Mouse (Mus musculus): ENCODE results near the gene Stk10.

Gene Stk10

GRCm38 (mm10) chr11:32524122-32524920, 8.8 kb upstream of the Stk10 start:
- in situ Hi-C loops (cut with MseI, MboI): loop anchor here in 1 of 2 experiments (5.0 kb wide), 1 partner anchor 68 kb away; no protein-coding TSS in a partner anchor

- in situ Hi-C loops (cut with MseI, MboI): no loop called here
Observed at GRCm38 (mm10) chr11:32527006-32527405, 6.1 kb upstream of the Stk10 start.

- in situ Hi-C loops (cut with MseI, MboI): no loop called here
Observed at GRCm38 (mm10) chr11:32530151-32530550, 3.0 kb upstream of the Stk10 start.

- in situ Hi-C loops (cut with MseI, MboI): no loop called here
Observed at GRCm38 (mm10) chr11:32531871-32532764, 987 bp upstream of the Stk10 start, which contains the start of gene Efcab9. Efcab9 (minus strand) TSS chr11:32532081.

GRCm38 (mm10) chr11:32533482-32534261, 567 bp downstream of the Stk10 start:
- in situ Hi-C loops (cut with MseI, MboI): no loop called here

- in situ Hi-C loops (cut with MseI, MboI): no loop called here
Observed at GRCm38 (mm10) chr11:32534453-32535075, 1.5 kb downstream of the Stk10 start.

- in situ Hi-C loops (cut with MseI, MboI): no loop called here
Observed at GRCm38 (mm10) chr11:32535646-32536045, 2.5 kb downstream of the Stk10 start.

GRCm38 (mm10) chr11:32536954-32537353, 3.8 kb downstream of the Stk10 start:
- in situ Hi-C loops (cut with MseI, MboI): no loop called here

GRCm38 (mm10) chr11:32538435-32538834, 5.3 kb downstream of the Stk10 start:
- in situ Hi-C loops (cut with MseI, MboI): no loop called here

GRCm38 (mm10) chr11:32538846-32539245, 5.7 kb downstream of the Stk10 start:
- in situ Hi-C loops (cut with MseI, MboI): no loop called here

GRCm38 (mm10) chr11:32539717-32540116, 6.6 kb downstream of the Stk10 start:
- in situ Hi-C loops (cut with MseI, MboI): no loop called here

GRCm38 (mm10) chr11:32540463-32540862, 7.4 kb downstream of the Stk10 start:
- in situ Hi-C loops (cut with MseI, MboI): no loop called here

- in situ Hi-C loops (cut with MseI, MboI): no loop called here
Observed at GRCm38 (mm10) chr11:32542181-32542580, 9.1 kb downstream of the Stk10 start.

GRCm38 (mm10) chr11:32542687-32543411, 9.7 kb downstream of the Stk10 start:
- in situ Hi-C loops (cut with MseI, MboI): no loop called here

- in situ Hi-C loops (cut with MseI, MboI): no loop called here
Observed at GRCm38 (mm10) chr11:32544041-32544440, 10.9 kb downstream of the Stk10 start.

GRCm38 (mm10) chr11:32544497-32544896, 11.4 kb downstream of the Stk10 start:
- in situ Hi-C loops (cut with MseI, MboI): no loop called here

GRCm38 (mm10) chr11:32545605-32546004, 12.5 kb downstream of the Stk10 start:
- in situ Hi-C loops (cut with MseI, MboI): no loop called here

GRCm38 (mm10) chr11:32546483-32546882, 13.4 kb downstream of the Stk10 start:
- in situ Hi-C loops (cut with MseI, MboI): no loop called here

GRCm38 (mm10) chr11:32547391-32547947, 14.4 kb downstream of the Stk10 start:
- in situ Hi-C loops (cut with MseI, MboI): no loop called here

- in situ Hi-C loops (cut with MseI, MboI): no loop called here
Observed at GRCm38 (mm10) chr11:32548240-32548639, 15.1 kb downstream of the Stk10 start.

All from mouse trophoblast stem cell (cell line).